28 mouse cellular contexts compared by ENCODE assay signal in the genomic region with DNA sequence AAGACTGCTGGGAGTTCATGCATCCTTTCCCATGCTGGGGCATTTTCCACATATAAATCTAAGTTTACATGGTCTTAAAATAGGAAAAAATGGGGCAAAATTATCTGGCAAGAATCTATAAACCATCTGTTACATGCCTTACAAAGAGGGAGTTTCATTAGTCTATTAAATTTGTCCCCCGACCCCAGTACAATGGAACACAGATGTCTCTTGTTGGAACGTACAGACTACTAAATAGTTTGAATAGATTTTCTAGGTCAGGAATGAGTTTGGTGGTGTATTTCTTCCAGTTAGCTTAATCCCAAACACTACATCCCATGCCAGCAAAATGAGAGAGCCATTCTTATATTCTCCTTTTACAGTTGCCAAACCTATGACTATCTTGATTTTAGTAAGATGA.
DNase-seq lines count a peak whose midpoint lies in the region; ATAC-seq and TF ChIP-seq lines count a peak whose summit lies in the region.
"Had no signal": no experiment of that assay in that cellular context is flagged by ENCODE, and none has a peak within 500 bp of the region (broad histone marks: within the 10 kb centered on the region; RNA-seq: fewer than 3 reads in every experiment).

No protein-coding gene starts in this region.

- 0 out of 2 replicates have a peak overlapping the region, but pooled peaks have one; percentile 44 for H3K27ac ChIP-seq in embryonic fibroblast, embryonic 13.5 days (ENCODE audit: insufficient read depth, low read length)
- peak overlapping the region; percentile 39; the same call in 1 of the 2 replicates for H3K27ac ChIP-seq in limb, embryonic 15.5 days
- H3K27ac ChIP-seq: embryonic facial prominence, embryonic 12.5 days; gastrocnemius, adult 2 months; heart, embryonic 15.5 days; hindbrain, embryonic 10.5 days; hindbrain, embryonic 13.5 days; intestine, embryonic 15.5 days had no signal

- no peak overlapping the region for H3K4me3 ChIP-seq in embryonic fibroblast, embryonic 13.5 days (ENCODE audit: insufficient read depth, low read length)
- no peak overlapping the region for H3K4me3 ChIP-seq in limb, embryonic 15.5 days
- H3K4me3 ChIP-seq: embryonic facial prominence, embryonic 12.5 days; gastrocnemius, adult 2 months; heart, embryonic 12.5 days; heart, embryonic 15.5 days; hindbrain, embryonic 10.5 days; hindbrain, embryonic 13.5 days; intestine, embryonic 15.5 days had no signal

- TF ChIP-seq CTCF in embryonic fibroblast, embryonic 13.5 days (IDR thresholded peaks at IDR 0.05; ENCODE audit: borderline replicate concordance, insufficient read depth, low read length): no peak

- 0 out of 2 replicates have a peak, but pooled peaks cover 4% of the 10 kb centered on the region for H3K36me3 ChIP-seq in limb, embryonic 15.5 days
- H3K36me3 ChIP-seq: embryonic facial prominence, embryonic 12.5 days; heart, embryonic 12.5 days; heart, embryonic 15.5 days; hindbrain, embryonic 10.5 days; hindbrain, embryonic 13.5 days; intestine, embryonic 15.5 days had no signal

- WGBS in limb, embryonic 15.5 days: 28% methylated on average over 2 of the region's 2 CpGs

- DNase-seq in Muller cell, postnatal 12 days (ENCODE audit: inconsistent ontology term): peak; percentile 68
- DNase-seq in NIH3T3 (ENCODE audit: low read depth): peak; percentile 19
- no peak for DNase-seq in lung, postnatal 14 days
- no peak for DNase-seq in neural tube, embryonic 10.5 days (ENCODE audit: extremely low spot score, low spot score)
- DNase-seq: adrenal gland, adult 2 months; adrenal gland, postnatal 14 days; cerebellum, adult 11-12 months; cerebellum, adult 8-10 months; cerebellum, postnatal 10 days; cerebellum, postnatal 36 days; forebrain, postnatal 0 days; gastrocnemius, adult 2 months; gastrocnemius, postnatal 14 days; heart, adult 18-20 months; heart, postnatal 10 days; heart, postnatal 36 days had no signal

- H3K4me1 ChIP-seq in embryonic fibroblast, embryonic 13.5 days (ENCODE audit: control insufficient read depth, insufficient read depth, low read length): peaks cover 2% of the 10 kb centered on the region; the same call in 1 of the 2 replicates
- peaks cover 6% of the 10 kb centered on the region for H3K4me1 ChIP-seq in limb, embryonic 15.5 days
- H3K4me1 ChIP-seq: embryonic facial prominence, embryonic 12.5 days; heart, embryonic 12.5 days; heart, embryonic 15.5 days; hindbrain, embryonic 10.5 days; hindbrain, embryonic 13.5 days; intestine, embryonic 15.5 days had no signal

- no peak overlapping the region for H3K4me2 ChIP-seq in limb, embryonic 15.5 days
- H3K4me2 ChIP-seq: embryonic facial prominence, embryonic 12.5 days; heart, embryonic 12.5 days; heart, embryonic 15.5 days; hindbrain, embryonic 13.5 days; intestine, embryonic 15.5 days had no signal

- no peaks in the 10 kb centered on the region for H3K27me3 ChIP-seq in limb, embryonic 15.5 days
- H3K27me3 ChIP-seq: embryonic facial prominence, embryonic 12.5 days; heart, embryonic 12.5 days; heart, embryonic 15.5 days; hindbrain, embryonic 13.5 days; intestine, embryonic 15.5 days; Patski had no signal

- peak; percentile 74; the same call in 1 of the 2 replicates for ATAC-seq in limb, embryonic 15.5 days (ENCODE audit: insufficient number of reproducible peaks, low FRiP score, low TSS enrichment, low read depth)
- ATAC-seq: CD4-positive, CD25-positive, alpha-beta regulatory T cell, adult 4 months; forebrain, embryonic 14.5 days; forebrain, postnatal 0 days; hindbrain, embryonic 16.5 days; intestine, embryonic 15.5 days; Patski had no signal

- H3K9me3 ChIP-seq in limb, embryonic 15.5 days: no peaks in the 10 kb centered on the region
- H3K9me3 ChIP-seq: embryonic facial prominence, embryonic 12.5 days; heart, embryonic 12.5 days; heart, embryonic 15.5 days; hindbrain, embryonic 10.5 days; hindbrain, embryonic 13.5 days; intestine, embryonic 15.5 days had no signal

- no peak overlapping the region for H3K9ac ChIP-seq in limb, embryonic 15.5 days
- H3K9ac ChIP-seq: embryonic facial prominence, embryonic 12.5 days; forebrain, postnatal 0 days; heart, embryonic 12.5 days; heart, embryonic 15.5 days; hindbrain, embryonic 13.5 days; intestine, embryonic 15.5 days had no signal

- TF ChIP-seq POLR2A in embryonic fibroblast, embryonic 13.5 days (IDR thresholded peaks at IDR 0.05; ENCODE audit: low read depth, low read length): no peak

Comparison
In these comparisons a context has a peak if more than half of its experiments do, and no peak if none do; other contexts are left out.
1. DNase-seq: peak in Muller cell, postnatal 12 days (single experiment) and NIH3T3 (single experiment); none in lung, postnatal 14 days (single experiment) and neural tube, embryonic 10.5 days (single experiment).